Mouse (Mus musculus) layer of hippocampus, postnatal 14 days (tissue): ENCODE data around the gene Grk6. TPM values are rescaled to one million over a fixed set of nuclear protein-coding genes. Genes with fewer than 3 reads are reported as not detected.

Experiments used
- microRNA-seq, 2 experiments: library from miRNA; unstranded; fragments of <30 nt; microRNA quantifications; one replicate each; pipeline ENCODE4 v1.2.0; 2021
- total RNA-seq, 2 experiments: library from RNA; stranded (reverse); gene quantifications; 2 replicates each; pipeline ENCODE4 v1.2.3; 2021

Grk6 gene
- total RNA-seq, 2 experiments from 2014 or later, result 74.2 to 76.8 TPM

Small RNA genes within 50 kb of the gene (microRNA-seq; reads per million reads assigned to microRNA genes)
- gene Mir6943, result 2.5 to 3.2 reads per million in 2 experiments
- 100 to 165 reads per million in 2 experiments for gene Mir6944
- 5.7 to 7.1 reads per million in 2 experiments for gene Mir6945

Other genes with a start within 250 kb of the Grk6 start
- 100 to 1,000 TPM; 143 to 145 TPM for gene Nsd1, start 235.3 kb upstream of the Grk6 start, total RNA-seq
- 100 to 1,000 TPM; 153 to 157 TPM for gene Prelid1, start 124.6 kb upstream of the Grk6 start, total RNA-seq
- 10 to 100 TPM; 74.3 to 77.8 TPM for gene Rab24, start 123.1 kb upstream of the Grk6 start, total RNA-seq
- gene Mxd3, start 115.2 kb upstream of the Grk6 start, total RNA-seq, result 1 to 10 TPM; 1.5 to 3.4 TPM
- 10 to 100 TPM; 52.4 to 53.9 TPM for gene Lman2, start 82.3 kb upstream of the Grk6 start, total RNA-seq
- gene Rgs14, start 75.3 kb upstream of the Grk6 start, total RNA-seq, result 10 to 100 TPM; 58.6 to 63.4 TPM
- gene Slc34a1, start 46.9 kb upstream of the Grk6 start, total RNA-seq, result not detected
- gene Pfn3, start 29.8 kb upstream of the Grk6 start, total RNA-seq, result not detected
- gene F12, start 18.3 kb upstream of the Grk6 start, total RNA-seq, result under 1 TPM; 0.32 to 0.69 TPM
- gene Prr7, start 19.2 kb downstream of the Grk6 start, total RNA-seq, result 10 to 100 TPM; 89.9 to 92.7 TPM
- gene Dbn1, start 43.0 kb downstream of the Grk6 start, total RNA-seq, result 100 to 1,000 TPM; 335 to 353 TPM
- gene Pdlim7, start 68.6 kb downstream of the Grk6 start, total RNA-seq, result 10 to 100 TPM; 69.4 to 78.9 TPM
- gene Dok3, start 84.2 kb downstream of the Grk6 start, total RNA-seq, result 1 to 10 TPM; 6.7 to 7.9 TPM
- 10 to 100 TPM; 44.8 to 47.0 TPM for gene Ddx41, start 91.6 kb downstream of the Grk6 start, total RNA-seq
- gene Fam193b, start 126.0 kb downstream of the Grk6 start, total RNA-seq, result 10 to 100 TPM; 64.8 to 67.7 TPM
- gene Tmed9, start 128.7 kb downstream of the Grk6 start, total RNA-seq, result 100 to 1,000 TPM; 132 to 133 TPM
- gene B4galt7, start 154.8 kb downstream of the Grk6 start, total RNA-seq, result 10 to 100 TPM; 22.5 to 22.8 TPM
- 10 to 100 TPM; 48.7 TPM for gene Caml, start 177.9 kb downstream of the Grk6 start, total RNA-seq
- 10 to 100 TPM; 46.0 to 50.8 TPM for gene Ddx46, start 190.0 kb downstream of the Grk6 start, total RNA-seq
- 10 to 100 TPM; 79.5 to 82.6 TPM for gene B230219D22Rik, start 248.1 kb downstream of the Grk6 start, total RNA-seq